Mouse (Mus musculus) C2C12 (cell line): Measurements from ENCODE around the gene Vnn1.

Experiments used
- CEBPB ChIP-seq: IDR thresholded peaks from one replicate; pipeline ENCODE4 v1.6.1; 2011; ENCODE audit warnings: low read depth, mild to moderate bottlenecking, control low read depth, moderate library complexity
- CTCF ChIP-seq: IDR thresholded peaks from one replicate; pipeline ENCODE4 v1.5.1; 2011; ENCODE audit not compliant: control insufficient read depth, insufficient read depth, insufficient read length
- FOSL1 ChIP-seq: IDR thresholded peaks from one replicate; pipeline ENCODE4 v1.8.0; 2011; ENCODE audit warnings: mild to moderate bottlenecking, low read length; ENCODE audit not compliant: poor library complexity, insufficient read depth, severe bottlenecking
- MAX ChIP-seq: IDR thresholded peaks from one replicate; pipeline ENCODE4 v1.6.1; 2011; ENCODE audit warnings: mild to moderate bottlenecking, control low read depth
- USF1 ChIP-seq: IDR thresholded peaks from one replicate; pipeline ENCODE4 v1.6.1; 2011; ENCODE audit warnings: low read depth, mild to moderate bottlenecking, control low read depth, moderate library complexity

- TF ChIP-seq CTCF: no peak
- TF ChIP-seq MAX: no peak
- no peak for TF ChIP-seq FOSL1
- TF ChIP-seq CEBPB: no peak
- TF ChIP-seq USF1: no peak
Observed at GRCm38 (mm10) chr10:23851228-23851912, 43.1 kb upstream of the Vnn1 start, which contains the start of gene Vnn3.
